Mouse (Mus musculus): ENCODE results near the gene Rmi1. TPM values are rescaled to one million over a fixed set of nuclear protein-coding genes. Genes with fewer than 3 reads are reported as not detected.
"Not testable (repeated sequence)": the region's sequence is repeated elsewhere in the genome, so short reads cannot be mapped to it uniquely, and the experiment has no call there.

The Rmi1 gene
- total RNA-seq, 2 experiments from 2014 or later: 23.9 to 38.1 TPM

GRCm38 (mm10) chr13:58397651-58398050, 4.4 kb upstream of the Rmi1 start:
- no peak for ATAC-seq (replicated peaks; ENCODE audit: low FRiP score, poor library complexity, severe bottlenecking)

- ATAC-seq (replicated peaks; ENCODE audit: low FRiP score, poor library complexity, severe bottlenecking): no peak
These were observed 1.5 kb upstream of the Rmi1 start for GRCm38 (mm10) chr13:58400576-58400975.

- ATAC-seq (replicated peaks; ENCODE audit: low FRiP score, poor library complexity, severe bottlenecking): peak; percentile 46
These were observed 679 bp upstream of the Rmi1 start for GRCm38 (mm10) chr13:58401135-58402002.

GRCm38 (mm10) chr13:58402744-58403110, 679 bp downstream of the Rmi1 start:
- no peak for ATAC-seq (replicated peaks; ENCODE audit: low FRiP score, poor library complexity, severe bottlenecking)

- not testable (repeated sequence) for ATAC-seq (replicated peaks; ENCODE audit: low FRiP score, poor library complexity, severe bottlenecking)
These were observed 1.2 kb downstream of the Rmi1 start, which contains the start of gene Hnrnpk for GRCm38 (mm10) chr13:58403243-58403642. TSS of gene Hnrnpk (minus strand) at chr13:58403343.

GRCm38 (mm10) chr13:58411073-58411472, 9.0 kb downstream of the Rmi1 start:
- ATAC-seq (replicated peaks; ENCODE audit: low FRiP score, poor library complexity, severe bottlenecking): no peak

GRCm38 (mm10) chr13:58415374-58415773, 13.3 kb downstream of the Rmi1 start:
- ATAC-seq (replicated peaks; ENCODE audit: low FRiP score, poor library complexity, severe bottlenecking): no peak

- ATAC-seq (replicated peaks; ENCODE audit: low FRiP score, poor library complexity, severe bottlenecking): no peak
These were observed 13.8 kb downstream of the Rmi1 start for GRCm38 (mm10) chr13:58415838-58416237.

- no peak for ATAC-seq (replicated peaks; ENCODE audit: low FRiP score, poor library complexity, severe bottlenecking)
These were observed 16.6 kb downstream of the Rmi1 start for GRCm38 (mm10) chr13:58418656-58419055.

- ATAC-seq (replicated peaks; ENCODE audit: low FRiP score, poor library complexity, severe bottlenecking): no peak
These were observed 17.2 kb downstream of the Rmi1 start for GRCm38 (mm10) chr13:58419266-58419665.

- no peak for ATAC-seq (replicated peaks; ENCODE audit: low FRiP score, poor library complexity, severe bottlenecking)
These were observed 19.0 kb downstream of the Rmi1 start for GRCm38 (mm10) chr13:58421026-58421425.

- ATAC-seq (replicated peaks; ENCODE audit: low FRiP score, poor library complexity, severe bottlenecking): no peak
These were observed 20.2 kb downstream of the Rmi1 start for GRCm38 (mm10) chr13:58422242-58422641.

- ATAC-seq (replicated peaks; ENCODE audit: low FRiP score, poor library complexity, severe bottlenecking): no peak
These were observed 21.1 kb downstream of the Rmi1 start for GRCm38 (mm10) chr13:58423061-58423660.

GRCm38 (mm10) chr13:58439716-58440115, 37.7 kb downstream of the Rmi1 start:
- ATAC-seq (replicated peaks; ENCODE audit: low FRiP score, poor library complexity, severe bottlenecking): no peak

GRCm38 (mm10) chr13:58443326-58443725, 41.3 kb downstream of the Rmi1 start:
- no peak for ATAC-seq (replicated peaks; ENCODE audit: low FRiP score, poor library complexity, severe bottlenecking)

GRCm38 (mm10) chr13:58443787-58444186, 41.7 kb downstream of the Rmi1 start:
- no peak for ATAC-seq (replicated peaks; ENCODE audit: low FRiP score, poor library complexity, severe bottlenecking)

GRCm38 (mm10) chr13:58446541-58446940, 44.5 kb downstream of the Rmi1 start:
- ATAC-seq (replicated peaks; ENCODE audit: low FRiP score, poor library complexity, severe bottlenecking): no peak

- ATAC-seq (replicated peaks; ENCODE audit: low FRiP score, poor library complexity, severe bottlenecking): no peak
These were observed 48.6 kb downstream of the Rmi1 start for GRCm38 (mm10) chr13:58450459-58451182.

- no peak for ATAC-seq (replicated peaks; ENCODE audit: low FRiP score, poor library complexity, severe bottlenecking)
These were observed 50.2 kb downstream of the Rmi1 start for GRCm38 (mm10) chr13:58452246-58452645.

GRCm38 (mm10) chr13:58452651-58453413, 50.8 kb downstream of the Rmi1 start:
- no peak for ATAC-seq (replicated peaks; ENCODE audit: low FRiP score, poor library complexity, severe bottlenecking)
